Mouse (Mus musculus) small intestine, adult 2 months (tissue): Measurements from ENCODE around the gene Sh2d7.

Experiments used
- CTCF ChIP-seq: fragments of 200-500 bp; IDR thresholded peaks from 2 replicates; pipeline ENCODE4 v1.5.1; 2012; ENCODE audit warnings: low read depth, mild to moderate bottlenecking, control low read depth, inconsistent platforms, low read length, moderate library complexity, mixed read lengths; ENCODE audit not compliant: insufficient replicate concordance, insufficient read length; ENCODE audit errors: extremely low read depth
- POLR2A ChIP-seq: fragments of 200-500 bp; IDR thresholded peaks from 2 replicates; pipeline ENCODE4 v1.6.1; 2012; ENCODE audit warnings: low read depth, mild to moderate bottlenecking, control low read depth, inconsistent platforms, low read length, moderate library complexity

DNA sequence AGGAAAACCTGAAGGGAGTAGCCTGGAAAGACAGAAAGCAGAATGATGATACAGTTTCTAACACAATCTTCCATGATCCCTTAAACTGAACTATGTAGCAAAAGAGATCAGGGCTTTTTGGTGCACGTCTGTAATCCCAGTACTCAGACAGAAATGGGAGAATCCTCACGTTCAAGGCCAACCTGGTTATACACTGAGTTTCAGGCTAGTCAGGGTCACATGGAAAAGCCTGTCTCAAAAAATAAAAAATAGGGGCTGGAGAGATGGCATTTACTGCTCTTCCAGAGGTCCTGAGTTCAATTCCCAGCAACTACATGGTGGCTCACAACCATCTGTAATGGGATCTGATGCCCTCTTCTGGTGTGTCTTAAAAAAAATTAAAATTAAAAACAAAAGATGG, 48.4 kb upstream of the Sh2d7 start:
- TF ChIP-seq CTCF (no peak), POLR2A (no peak)
